Mouse (Mus musculus): ENCODE data around the gene Ctxn1. TPM values are rescaled to one million over a fixed set of nuclear protein-coding genes. Genes with fewer than 3 reads are reported as not detected.

Gene Ctxn1
- polyA plus RNA-seq, 1 experiment from 2014 or later = 209 TPM

Other genes starting within 250 kb of the Ctxn1 start
- not detected in 2 replicates for gene Cd209f, start 153.4 kb downstream of the Ctxn1 start, polyA plus RNA-seq (2016; fragmentation: Nextera tagmentation; extraction: Ambion mirVana)
- not detected in 2 replicates for gene Cd209g, start 125.2 kb downstream of the Ctxn1 start, polyA plus RNA-seq (2016; fragmentation: Nextera tagmentation; extraction: Ambion mirVana)
- gene Evi5l, start 92.7 kb downstream of the Ctxn1 start, polyA plus RNA-seq (2016; fragmentation: Nextera tagmentation; extraction: Ambion mirVana) = 72.1 and 74.7 TPM in 2 replicates
- gene Prr36, start 41.8 kb downstream of the Ctxn1 start, polyA plus RNA-seq (2016; fragmentation: Nextera tagmentation; extraction: Ambion mirVana) = 40.7 and 41.6 TPM in 2 replicates
- 0.05 and 0.08 TPM in 2 replicates for gene Lrrc8e, start 32.4 kb downstream of the Ctxn1 start, polyA plus RNA-seq (2016; fragmentation: Nextera tagmentation; extraction: Ambion mirVana)
- gene Map2k7, start 20.5 kb downstream of the Ctxn1 start, polyA plus RNA-seq (2016; fragmentation: Nextera tagmentation; extraction: Ambion mirVana) = 43.4 and 50.9 TPM in 2 replicates
- 1.2 and 1.5 TPM in 2 replicates for gene Gm49320, start 20.4 kb downstream of the Ctxn1 start, polyA plus RNA-seq (2016; fragmentation: Nextera tagmentation; extraction: Ambion mirVana)
- 5.4 and 8.1 TPM in 2 replicates for gene Tgfbr3l, start 11.1 kb downstream of the Ctxn1 start, polyA plus RNA-seq (2016; fragmentation: Nextera tagmentation; extraction: Ambion mirVana)
- gene Snapc2, start 6.2 kb downstream of the Ctxn1 start, polyA plus RNA-seq (2016; fragmentation: Nextera tagmentation; extraction: Ambion mirVana) = 60.6 and 63.2 TPM in 2 replicates
- 44.9 and 53.2 TPM in 2 replicates for gene Timm44, start 16.6 kb upstream of the Ctxn1 start, polyA plus RNA-seq (2016; fragmentation: Nextera tagmentation; extraction: Ambion mirVana)
- gene Ccl25, start 65.9 kb upstream of the Ctxn1 start, polyA plus RNA-seq (2016; fragmentation: Nextera tagmentation; extraction: Ambion mirVana) = 21.2 and 22.8 TPM in 2 replicates
- gene Elavl1, start 66.1 kb upstream of the Ctxn1 start, polyA plus RNA-seq (2016; fragmentation: Nextera tagmentation; extraction: Ambion mirVana) = 222 and 233 TPM in 2 replicates
- gene Cers4, start 233.8 kb upstream of the Ctxn1 start, polyA plus RNA-seq (2016; fragmentation: Nextera tagmentation; extraction: Ambion mirVana) = 20.4 and 24.3 TPM in 2 replicates